Mouse (Mus musculus): ENCODE data around the gene Rpl12. TPM values are rescaled to one million over a fixed set of nuclear protein-coding genes. Genes with fewer than 3 reads are reported as not detected.

Gene Rpl12
- polyA plus RNA-seq (2012; ENCODE audit: insufficient read depth, insufficient read length, missing spikeins) = 17.4 and 23.3 TPM in 2 replicates

DNA sequence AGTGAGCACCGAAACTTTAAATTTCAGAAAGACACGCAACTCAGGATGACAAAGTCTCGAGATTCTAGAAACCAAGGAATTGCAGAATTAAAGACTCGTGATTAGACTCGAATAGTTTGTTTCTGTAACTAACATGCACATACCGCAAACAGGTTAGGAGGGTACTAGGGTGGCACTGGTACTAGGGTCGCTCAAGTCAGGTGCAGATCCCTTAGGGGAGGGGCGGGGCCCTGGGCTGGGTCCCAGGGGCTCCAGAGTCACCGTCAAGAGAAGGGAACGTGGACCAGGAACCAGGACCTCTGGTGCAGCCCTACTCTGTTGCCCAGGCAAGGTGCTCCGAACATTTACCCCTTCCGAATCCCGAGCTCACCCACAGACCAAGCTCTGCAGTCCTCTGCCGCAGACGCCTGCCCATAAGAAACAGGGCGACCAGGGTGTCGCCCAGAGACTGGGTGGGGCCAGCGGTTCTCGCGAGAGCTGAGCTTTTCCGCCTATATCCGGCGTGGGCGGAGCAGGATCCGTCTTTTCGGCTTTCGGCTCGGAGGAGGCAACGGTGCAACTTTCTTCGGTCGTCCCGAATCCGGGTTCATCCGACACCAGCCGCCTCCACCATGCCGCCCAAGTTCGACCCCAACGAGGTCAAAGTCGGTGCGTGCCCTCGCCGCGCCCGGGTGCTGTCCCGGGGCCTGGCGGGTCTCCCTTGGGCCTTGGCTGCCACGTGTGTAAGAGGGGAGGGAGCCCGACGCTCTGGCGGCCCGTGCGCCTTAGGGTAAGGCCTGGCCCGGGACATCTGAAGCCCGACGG lies at the start of gene Rpl12, which contains the start of gene Lrsam1:
Rpl12 (plus strand) TSS at position 368 of the 804 bp plus-strand sequence.
Lrsam1 (minus strand) TSS at position 423 of the 804 bp plus-strand sequence.
- H3K4me3 ChIP-seq (ENCODE audit: insufficient read depth, low read length) = peak within 1 kb of the TSS; percentile 99
- TF ChIP-seq POLR2A (IDR thresholded peaks at IDR 0.05; ENCODE audit: borderline replicate concordance, low read depth, low read length) (0 out of 2 replicates have a peak, but pooled peaks have one; percentile 4), CTCF (IDR thresholded peaks at IDR 0.05; ENCODE audit: low read depth, low read length) (no peak)
- H3K4me1 ChIP-seq (ENCODE audit: control insufficient read depth, insufficient read depth, low read length) = peaks cover 23% of the 10 kb centered on the region
- H3K27ac ChIP-seq (ENCODE audit: insufficient read depth, low read depth, low read length) = peak within 1 kb of the TSS; percentile 94

DNA sequence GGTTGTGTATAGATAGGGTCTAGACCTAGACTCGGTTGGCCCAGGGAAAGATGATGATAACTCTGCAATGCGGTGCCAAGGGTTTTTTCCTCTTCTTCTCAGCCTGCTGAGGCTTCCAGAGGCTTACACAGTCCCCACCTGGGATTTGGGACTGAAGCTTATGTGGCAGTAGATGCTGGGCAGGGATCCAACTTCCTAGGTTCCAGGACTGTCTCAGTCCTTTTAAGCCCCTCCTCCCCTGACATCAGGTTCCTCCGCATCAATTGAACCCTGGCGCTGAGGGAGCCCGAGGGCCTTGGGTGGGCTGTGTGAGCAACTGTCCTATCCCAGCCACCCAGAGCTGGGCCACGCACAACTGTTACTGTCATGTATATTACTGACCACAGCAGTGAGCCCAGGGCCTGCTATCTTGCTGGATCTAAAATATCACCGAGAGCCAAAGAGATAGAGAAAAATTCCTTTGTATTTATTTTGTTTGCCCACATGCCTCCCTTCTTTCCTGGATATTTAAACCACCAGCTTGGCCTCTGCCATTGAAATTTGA lies 49.6 kb upstream of the Rpl12 start:
- Histone ChIP-seq H3K4me3 (ENCODE audit: insufficient read depth, low read length) (no peak overlapping the region), H3K27ac (ENCODE audit: insufficient read depth, low read depth, low read length) (no peak overlapping the region), H3K4me1 (ENCODE audit: control insufficient read depth, insufficient read depth, low read length) (peaks cover 28% of the 10 kb centered on the region)
- TF ChIP-seq POLR2A (IDR thresholded peaks at IDR 0.05; ENCODE audit: borderline replicate concordance, low read depth, low read length) = no peak
- no peak for TF ChIP-seq CTCF (IDR thresholded peaks at IDR 0.05; ENCODE audit: low read depth, low read length)

DNA sequence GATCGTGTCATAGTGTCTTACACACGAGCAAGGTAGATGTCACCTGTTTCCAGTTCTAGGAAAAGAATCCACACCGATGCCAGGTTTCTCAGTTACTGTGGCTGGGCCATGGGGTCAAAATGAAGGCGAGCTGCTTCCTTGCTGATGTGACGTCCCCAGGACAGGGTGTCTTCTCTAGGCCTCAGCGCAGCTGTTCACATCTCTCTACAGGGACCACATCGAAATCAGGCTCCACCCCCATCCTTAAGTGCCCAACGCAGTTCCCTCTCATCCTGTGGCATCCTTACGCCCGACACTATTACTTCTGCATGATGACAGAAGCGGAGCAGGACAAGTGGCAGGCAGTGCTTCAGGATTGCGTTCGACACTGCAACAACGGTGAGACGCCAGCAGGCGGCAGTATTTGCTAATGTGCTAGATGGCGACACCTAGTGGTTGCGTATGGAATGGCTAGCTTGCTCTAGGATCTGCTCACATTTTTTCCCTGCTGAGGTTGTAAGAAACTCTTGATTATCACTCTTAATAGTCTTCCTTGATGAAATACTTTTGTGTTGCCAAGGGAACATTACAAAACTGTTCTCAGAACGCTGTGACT lies 49.1 kb upstream of the Rpl12 start:
- no peak for TF ChIP-seq POLR2A (IDR thresholded peaks at IDR 0.05; ENCODE audit: borderline replicate concordance, low read depth, low read length)
- TF ChIP-seq CTCF (IDR thresholded peaks at IDR 0.05; ENCODE audit: low read depth, low read length) = peak; percentile 100
- Histone ChIP-seq H3K4me1 (ENCODE audit: control insufficient read depth, insufficient read depth, low read length) (peaks cover 23% of the 10 kb centered on the region), H3K27ac (ENCODE audit: insufficient read depth, low read depth, low read length) (no peak overlapping the region), H3K4me3 (ENCODE audit: insufficient read depth, low read length) (no peak overlapping the region)

DNA sequence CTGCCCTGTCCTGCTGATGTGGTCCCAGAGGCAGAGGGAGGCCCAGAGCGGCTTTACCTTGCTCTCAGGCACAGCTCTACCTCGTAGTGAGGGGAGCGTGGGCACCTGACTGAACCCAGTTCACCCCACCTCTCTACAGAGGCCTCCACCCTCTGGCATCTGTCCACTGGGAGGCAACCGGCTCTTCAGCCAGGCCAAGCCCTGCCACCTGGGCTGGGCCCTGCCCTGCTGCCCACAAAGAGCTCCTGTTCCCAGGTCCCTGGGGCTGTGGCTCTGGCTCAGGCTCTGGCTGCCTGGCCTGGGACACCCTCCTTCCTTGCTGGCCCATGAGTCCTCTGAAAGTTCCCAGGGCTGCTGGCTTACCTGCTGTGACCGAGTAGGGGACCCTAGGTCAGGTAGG lies 47.0 kb upstream of the Rpl12 start:
- peaks cover 30% of the 10 kb centered on the region for H3K4me1 ChIP-seq (ENCODE audit: control insufficient read depth, insufficient read depth, low read length)
- 0 out of 2 replicates have a peak overlapping the region, but pooled peaks have one; percentile 6 for H3K27ac ChIP-seq (ENCODE audit: insufficient read depth, low read depth, low read length)
- no peak overlapping the region for H3K4me3 ChIP-seq (ENCODE audit: insufficient read depth, low read length)
- TF ChIP-seq CTCF (IDR thresholded peaks at IDR 0.05; ENCODE audit: low read depth, low read length) (no peak), POLR2A (IDR thresholded peaks at IDR 0.05; ENCODE audit: borderline replicate concordance, low read depth, low read length) (no peak)

DNA sequence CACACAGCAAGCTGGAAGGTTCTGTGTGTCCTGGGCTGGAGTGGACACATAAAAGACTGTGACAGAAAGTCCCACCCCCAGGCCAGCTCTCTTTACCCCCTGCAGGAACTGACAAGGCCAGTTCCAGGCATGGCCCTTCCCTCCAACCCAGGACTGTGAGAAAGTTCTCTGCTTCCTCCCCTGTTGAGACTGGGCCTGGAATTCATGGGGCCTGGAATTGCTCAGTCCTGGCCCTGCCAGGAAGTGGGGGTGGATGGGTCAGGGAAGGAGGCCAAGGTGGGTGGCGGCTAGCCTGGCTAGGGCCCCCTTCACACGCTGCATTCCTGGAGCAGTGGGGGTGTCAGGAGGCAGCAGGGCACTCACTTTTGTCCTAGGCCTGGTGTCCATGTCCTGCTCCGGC lies 46.5 kb upstream of the Rpl12 start:
- no peak for TF ChIP-seq POLR2A (IDR thresholded peaks at IDR 0.05; ENCODE audit: borderline replicate concordance, low read depth, low read length)
- TF ChIP-seq CTCF (IDR thresholded peaks at IDR 0.05; ENCODE audit: low read depth, low read length) = no peak
- Histone ChIP-seq H3K27ac (ENCODE audit: insufficient read depth, low read depth, low read length) (0 out of 2 replicates have a peak overlapping the region, but pooled peaks have one; percentile 6), H3K4me1 (ENCODE audit: control insufficient read depth, insufficient read depth, low read length) (peaks cover 30% of the 10 kb centered on the region), H3K4me3 (ENCODE audit: insufficient read depth, low read length) (no peak overlapping the region)

DNA sequence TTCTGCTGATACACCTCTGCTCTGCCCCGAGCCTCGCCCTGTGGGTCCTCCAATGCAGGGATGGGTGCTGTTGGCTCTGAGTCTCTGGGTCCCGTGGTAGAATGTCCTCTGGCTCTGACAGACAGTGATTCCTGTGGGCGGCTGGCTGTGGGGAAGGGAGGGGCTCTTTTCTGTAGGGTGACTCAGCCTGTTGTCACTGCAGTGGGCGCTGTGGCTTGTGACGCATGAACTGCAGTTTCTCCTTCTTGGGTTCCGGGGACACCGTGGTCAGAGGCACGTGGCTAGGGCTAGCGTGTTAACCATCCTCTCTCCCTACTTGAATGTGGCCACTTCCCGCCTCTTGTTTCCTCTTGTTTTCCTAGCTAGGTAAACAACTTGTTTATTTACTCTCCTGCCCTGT lies 43.8 kb upstream of the Rpl12 start:
- Histone ChIP-seq H3K27ac (ENCODE audit: insufficient read depth, low read depth, low read length) (peak overlapping the region; percentile 82), H3K4me1 (ENCODE audit: control insufficient read depth, insufficient read depth, low read length) (peaks cover 30% of the 10 kb centered on the region), H3K4me3 (ENCODE audit: insufficient read depth, low read length) (peak overlapping the region; percentile 11)
- TF ChIP-seq CTCF (IDR thresholded peaks at IDR 0.05; ENCODE audit: low read depth, low read length) (no peak), POLR2A (IDR thresholded peaks at IDR 0.05; ENCODE audit: borderline replicate concordance, low read depth, low read length) (no peak)

DNA sequence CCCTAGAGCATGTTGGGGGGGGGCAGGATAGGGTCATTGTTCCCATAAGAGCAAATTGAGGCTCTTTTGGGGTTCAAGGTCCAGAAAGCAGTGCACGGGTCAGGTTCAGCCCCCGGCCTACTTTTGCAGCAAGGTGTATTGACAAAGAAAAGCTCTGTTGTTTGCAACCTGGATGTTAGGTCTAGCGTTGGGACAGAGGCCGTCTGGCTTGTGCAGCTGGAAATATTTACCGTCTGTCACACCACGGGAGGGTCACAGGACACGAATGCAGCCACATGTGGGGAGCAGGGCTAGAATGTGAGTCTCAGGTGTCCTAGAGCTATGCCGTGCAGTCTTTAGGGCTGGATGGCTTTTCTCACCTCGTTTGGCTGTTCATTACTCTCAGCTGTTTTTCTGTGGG lies 43.0 kb upstream of the Rpl12 start:
- TF ChIP-seq POLR2A (IDR thresholded peaks at IDR 0.05; ENCODE audit: borderline replicate concordance, low read depth, low read length) = no peak
- no peak for TF ChIP-seq CTCF (IDR thresholded peaks at IDR 0.05; ENCODE audit: low read depth, low read length)
- H3K4me3 ChIP-seq (ENCODE audit: insufficient read depth, low read length) = no peak overlapping the region
- H3K27ac ChIP-seq (ENCODE audit: insufficient read depth, low read depth, low read length) = peak overlapping the region; percentile 75
- peaks cover 30% of the 10 kb centered on the region for H3K4me1 ChIP-seq (ENCODE audit: control insufficient read depth, insufficient read depth, low read length)

DNA sequence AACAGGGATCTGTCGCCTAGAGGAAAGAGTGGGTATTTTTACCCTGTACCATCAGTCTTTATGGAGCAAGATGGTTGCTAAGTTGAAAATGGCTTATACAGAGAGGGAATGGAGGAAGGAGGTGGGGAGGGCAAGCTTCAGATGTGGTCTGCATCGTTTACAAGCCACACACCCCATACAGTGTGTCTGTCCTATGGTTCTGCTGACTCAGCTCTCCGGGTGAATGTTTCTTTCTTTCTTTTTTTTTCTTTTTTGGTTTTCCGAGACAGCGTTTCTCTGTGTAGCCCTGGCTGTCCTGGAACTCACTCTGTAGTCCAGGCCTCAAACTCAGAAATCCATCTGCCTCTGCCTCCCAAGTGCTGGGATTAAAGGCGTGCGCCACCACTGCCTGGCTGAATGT lies 40.1 kb upstream of the Rpl12 start:
- H3K4me1 ChIP-seq (ENCODE audit: control insufficient read depth, insufficient read depth, low read length) = peaks cover 11% of the 10 kb centered on the region
- no peak for TF ChIP-seq CTCF (IDR thresholded peaks at IDR 0.05; ENCODE audit: low read depth, low read length)
- no peak for TF ChIP-seq POLR2A (IDR thresholded peaks at IDR 0.05; ENCODE audit: borderline replicate concordance, low read depth, low read length)
- no peak overlapping the region for H3K4me3 ChIP-seq (ENCODE audit: insufficient read depth, low read length)
- no peak overlapping the region for H3K27ac ChIP-seq (ENCODE audit: insufficient read depth, low read depth, low read length)

DNA sequence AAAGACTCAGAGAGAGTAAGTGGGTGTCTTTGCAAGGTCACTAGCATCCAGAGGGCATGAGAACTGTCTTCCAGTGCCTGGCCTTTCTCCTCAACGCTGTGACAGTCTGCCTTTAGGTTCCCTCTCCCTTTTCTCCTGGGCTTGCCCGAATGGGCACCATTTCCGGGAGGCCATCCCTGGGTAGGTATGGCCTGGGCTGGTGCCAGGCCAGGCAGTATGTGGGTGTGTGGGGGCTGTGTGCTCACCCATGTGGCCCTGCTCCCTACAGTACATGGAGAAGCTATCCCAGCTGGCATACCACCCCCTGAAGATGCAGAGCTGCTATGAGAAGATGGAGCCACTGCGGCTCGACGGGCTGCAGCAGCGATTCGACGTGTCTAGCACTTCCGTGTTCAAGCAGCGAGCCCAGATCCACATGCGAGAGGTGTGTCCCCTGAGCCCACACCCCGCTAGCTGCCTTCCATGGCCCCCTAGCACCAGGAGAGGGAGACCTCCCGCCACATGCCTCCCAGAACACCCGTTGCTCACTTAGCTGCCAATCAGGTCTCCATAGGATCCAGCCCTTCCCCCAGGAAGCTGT lies 39.5 kb upstream of the Rpl12 start:
- peaks cover 11% of the 10 kb centered on the region for H3K4me1 ChIP-seq (ENCODE audit: control insufficient read depth, insufficient read depth, low read length)
- no peak overlapping the region for H3K27ac ChIP-seq (ENCODE audit: insufficient read depth, low read depth, low read length)
- TF ChIP-seq POLR2A (IDR thresholded peaks at IDR 0.05; ENCODE audit: borderline replicate concordance, low read depth, low read length) = no peak
- no peak for TF ChIP-seq CTCF (IDR thresholded peaks at IDR 0.05; ENCODE audit: low read depth, low read length)
- H3K4me3 ChIP-seq (ENCODE audit: insufficient read depth, low read length) = no peak overlapping the region

Measured in bone marrow macrophage, adult 2 months (primary cell).